Mouse (Mus musculus): ENCODE measurements at regions not wholly inside any gene's neighbourhood (a gene's known extent, or its start where the extent isn't known, plus 50 kb on each side); places are given as distances from the start of the nearest gene placed in this dataset.

DNA sequence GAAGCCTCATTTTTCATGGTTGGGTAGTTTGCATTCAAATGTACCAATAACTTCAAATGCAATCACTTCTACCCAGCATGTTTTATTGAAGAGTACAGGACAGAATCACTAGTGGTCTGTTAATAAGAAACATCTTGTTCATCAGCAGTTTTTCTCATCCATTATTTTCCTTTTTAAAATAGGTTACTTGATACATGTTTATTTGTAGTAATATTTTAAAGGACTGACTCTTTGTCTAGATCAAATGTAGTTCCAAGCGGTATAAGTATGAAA, 79.0 kb upstream of the Tram1l1 start:
- TF ChIP-seq CTCF (IDR thresholded peaks at IDR 0.05; ENCODE audit: insufficient read depth, low read length) (no peak), POLR2A (IDR thresholded peaks at IDR 0.05; ENCODE audit: borderline replicate concordance, extremely low read depth, low read depth, low read length) (no peak)
